Mouse (Mus musculus) megakaryocyte, embryonic 14.5 days (primary cell): ENCODE results near the gene Dtx4.

Experiments used
- FLI1 ChIP-seq: IDR thresholded peaks from 2 replicates; pipeline ENCODE4 v1.6.1; 2012; ENCODE audit warnings: low read length, inconsistent platforms, mixed read lengths
- GATA1 ChIP-seq: IDR thresholded peaks from 3 replicates; pipeline ENCODE4 v1.6.1; 2012; ENCODE audit warnings: mixed read lengths, low read length, inconsistent platforms, borderline replicate concordance

- TF ChIP-seq FLI1 (no peak), GATA1 (no peak)
These were observed 11.3 kb downstream of the Dtx4 start for GRCm38 (mm10) chr19:12489675-12490570.
